Mouse (Mus musculus) inflammation-experienced regulatory T-cells (primary cell): ENCODE results near the gene Obox8. TPM values are rescaled to one million over a fixed set of nuclear protein-coding genes. Genes with fewer than 3 reads are reported as not detected.

ENCODE experiments used
- polyA plus RNA-seq, 2 experiments: library from polyadenylated mRNA; unstranded; fragments of 100-300 nt; shearing (Covaris generic); gene quantifications; one replicate each; pipeline ENCODE4 v1.2.1; 2017

Obox8 gene
- polyA plus RNA-seq: under 1 TPM; 0.23 to 0.32 TPM

GRCm38 (mm10) chr7:14333457-14333856 lies at the start of gene Obox8:
Gene Obox8 (minus strand): TSS chr7:14333557.

Other genes with a start within 250 kb of the Obox8 start
- gene Sult2a3, start 210.5 kb downstream of the Obox8 start, polyA plus RNA-seq: not detected
- gene Sult2a6, start 78.7 kb downstream of the Obox8 start, polyA plus RNA-seq: not detected
- gene Sult2a8, start 113.2 kb upstream of the Obox8 start, polyA plus RNA-seq: not detected
- not detected for gene Sult2a7, start 160.7 kb upstream of the Obox8 start, polyA plus RNA-seq
- under 1 TPM in 1 of 2 experiments, not detected in 1; 0.10 TPM for gene Vmn1r90, start 229.9 kb upstream of the Obox8 start, polyA plus RNA-seq